Mouse (Mus musculus): Measurements from ENCODE around the gene Scube1.

Gene Scube1

DNA sequence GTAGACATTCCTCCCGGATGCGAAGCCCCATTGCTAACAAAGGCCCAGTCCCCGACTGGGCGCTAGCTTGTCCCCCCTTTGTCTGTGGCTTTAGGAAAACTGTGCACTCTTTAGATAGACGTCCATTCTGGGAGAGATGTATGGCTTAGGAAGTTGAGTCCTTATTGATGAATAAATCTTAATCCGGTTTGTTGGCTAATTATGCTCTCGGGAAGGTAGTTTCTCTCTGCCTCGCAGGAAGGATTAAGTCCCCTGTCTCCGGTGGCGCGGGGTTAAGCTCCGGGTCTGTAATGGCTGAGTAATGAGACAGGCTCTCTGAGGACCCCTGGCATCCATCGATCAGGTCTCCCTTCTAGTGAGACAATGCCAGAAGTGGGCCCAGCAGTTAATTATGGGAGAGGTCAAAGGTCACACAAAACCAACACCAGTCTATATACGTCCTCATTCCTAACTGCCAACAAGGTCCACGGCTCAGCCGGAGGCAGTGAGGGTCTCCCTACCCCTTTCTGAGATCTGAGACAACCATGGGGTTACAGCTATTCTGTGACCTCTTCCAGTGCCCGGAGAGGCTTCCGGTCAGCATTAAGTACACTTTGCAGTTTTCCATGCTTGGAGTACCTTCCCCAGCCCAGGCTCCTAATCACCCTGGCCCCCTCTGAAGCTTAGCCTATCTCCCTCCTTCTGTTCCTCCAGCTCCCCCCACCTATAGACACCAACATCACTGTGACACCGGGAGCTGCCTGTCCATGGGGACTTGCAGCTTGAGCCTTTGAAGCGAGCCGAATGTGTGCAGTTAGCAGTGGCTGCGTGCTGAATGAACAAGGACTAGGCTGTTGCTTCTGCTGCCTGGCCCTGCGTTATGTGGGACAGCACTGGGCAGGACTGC lies 14.7 kb downstream of the Scube1 start:
- DNase-seq: no peak

DNA sequence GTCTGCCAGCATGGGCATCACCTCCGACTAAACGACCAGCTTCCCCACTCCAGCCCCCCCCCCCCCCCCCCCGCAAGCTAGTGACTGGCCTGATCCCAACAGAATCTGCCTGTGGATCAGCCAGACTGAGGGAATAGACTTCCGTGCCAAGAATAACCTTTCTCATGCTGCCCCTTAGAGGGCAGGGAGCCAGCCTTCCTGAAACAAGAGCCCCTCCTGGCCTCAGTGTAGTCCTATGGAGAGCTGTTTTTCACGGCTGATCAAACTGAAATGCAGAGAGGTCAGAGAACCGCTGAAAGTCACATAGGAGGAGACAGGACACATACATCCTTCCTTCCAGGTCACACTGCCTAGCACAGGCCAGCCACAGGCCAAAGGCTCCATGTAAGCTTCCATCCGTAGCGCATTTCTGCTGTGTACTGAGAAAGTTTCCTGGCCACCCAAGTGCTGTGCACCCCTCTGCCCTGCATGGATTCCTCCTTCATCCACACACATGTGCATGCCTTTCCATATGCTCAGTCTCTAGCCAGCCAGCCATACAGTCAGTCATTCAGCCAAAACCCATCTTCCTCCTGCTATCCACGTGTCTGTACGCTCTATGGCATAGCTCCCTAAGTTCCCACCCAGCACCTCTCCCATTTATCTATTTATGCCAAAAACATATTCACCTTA lies 18.2 kb downstream of the Scube1 start:
- DNase-seq: peak in 1 of 2 experiments; percentile 43

DNA sequence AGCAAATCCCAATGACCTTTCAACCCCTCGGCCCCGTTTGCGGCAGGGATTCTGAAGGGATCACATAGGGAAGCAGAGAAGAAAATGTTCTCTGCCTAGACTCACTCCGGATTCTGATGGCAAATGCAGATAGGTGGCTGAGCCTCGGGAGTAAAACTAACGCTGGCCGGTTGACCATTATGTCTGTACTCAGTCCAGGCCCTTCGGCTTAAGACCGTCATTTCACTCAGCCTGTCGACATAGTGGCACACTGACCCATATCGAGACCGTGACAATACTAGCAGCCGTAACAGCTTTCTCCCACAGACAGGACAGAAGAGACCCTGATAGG lies 24.3 kb downstream of the Scube1 start:
- DNase-seq: no peak

DNA sequence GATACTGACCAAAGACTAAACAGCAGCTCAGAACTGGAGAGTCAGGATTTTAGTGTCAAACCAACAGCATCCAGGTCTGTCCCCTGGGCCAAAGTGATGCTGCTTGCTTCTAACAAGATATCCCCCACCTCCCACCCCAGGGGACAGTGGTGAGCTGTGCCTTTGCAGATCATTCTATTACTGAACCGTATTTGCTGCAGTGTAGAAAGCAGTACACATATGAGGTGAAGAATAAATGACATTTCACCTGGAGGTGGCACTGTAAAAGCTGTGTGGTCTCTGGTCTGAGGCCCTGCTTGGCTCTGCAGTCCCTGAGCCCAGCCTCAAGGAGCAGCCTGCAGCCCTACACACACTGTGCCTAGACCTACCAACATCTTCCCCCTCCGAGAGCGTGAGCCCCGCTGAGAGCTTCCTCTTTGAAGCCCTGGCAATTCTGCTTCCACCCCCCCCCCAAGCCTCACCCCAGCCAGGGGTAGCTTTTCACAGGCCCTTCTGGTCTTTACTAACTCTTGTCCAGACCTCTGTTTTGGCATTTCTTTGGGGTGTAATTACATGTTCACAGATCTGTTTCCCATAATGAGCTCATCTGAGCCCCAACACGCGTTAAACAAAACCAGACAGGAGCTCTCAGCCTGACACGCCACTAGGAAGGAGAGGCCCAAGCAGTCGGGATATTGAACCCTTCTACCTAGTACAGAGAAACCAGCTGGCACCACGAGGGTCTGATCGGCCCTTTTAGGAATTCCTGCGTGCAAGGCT lies 24.8 kb downstream of the Scube1 start:
- no peak for DNase-seq

DNA sequence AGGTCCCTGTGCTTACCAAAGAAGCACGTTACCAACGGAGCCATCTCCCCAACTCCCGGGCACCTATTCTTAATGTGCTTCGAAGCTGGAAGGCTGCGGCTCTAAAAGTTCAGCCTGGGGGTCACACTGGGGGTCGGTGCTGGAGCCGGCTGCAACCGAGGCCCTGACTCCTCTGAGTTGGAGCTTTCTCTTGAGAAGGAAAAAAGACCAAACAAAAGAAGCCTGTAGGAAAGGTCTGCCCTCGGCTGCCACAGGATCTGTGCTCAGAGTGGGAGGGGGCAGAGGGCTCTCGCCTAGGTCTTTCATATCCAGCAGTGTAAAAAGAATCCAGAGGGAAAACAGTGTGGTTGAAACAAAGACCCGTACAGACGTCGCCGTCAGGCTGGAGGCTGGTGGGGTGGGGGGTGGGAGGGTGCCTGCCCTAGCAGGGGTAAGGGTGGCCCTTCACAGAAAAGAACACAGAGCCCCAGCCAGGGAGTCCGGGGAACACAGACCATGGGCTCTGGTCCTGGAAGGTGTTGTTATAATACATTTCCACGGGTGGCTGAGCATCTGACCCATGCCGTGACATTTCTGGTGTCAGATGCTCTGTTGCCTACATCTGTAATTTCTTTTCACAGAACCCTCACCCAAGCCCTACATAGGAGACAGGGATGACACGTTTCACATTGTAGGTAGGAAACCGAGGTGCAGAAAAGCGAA lies 25.5 kb downstream of the Scube1 start:
- DNase-seq: no peak

DNA sequence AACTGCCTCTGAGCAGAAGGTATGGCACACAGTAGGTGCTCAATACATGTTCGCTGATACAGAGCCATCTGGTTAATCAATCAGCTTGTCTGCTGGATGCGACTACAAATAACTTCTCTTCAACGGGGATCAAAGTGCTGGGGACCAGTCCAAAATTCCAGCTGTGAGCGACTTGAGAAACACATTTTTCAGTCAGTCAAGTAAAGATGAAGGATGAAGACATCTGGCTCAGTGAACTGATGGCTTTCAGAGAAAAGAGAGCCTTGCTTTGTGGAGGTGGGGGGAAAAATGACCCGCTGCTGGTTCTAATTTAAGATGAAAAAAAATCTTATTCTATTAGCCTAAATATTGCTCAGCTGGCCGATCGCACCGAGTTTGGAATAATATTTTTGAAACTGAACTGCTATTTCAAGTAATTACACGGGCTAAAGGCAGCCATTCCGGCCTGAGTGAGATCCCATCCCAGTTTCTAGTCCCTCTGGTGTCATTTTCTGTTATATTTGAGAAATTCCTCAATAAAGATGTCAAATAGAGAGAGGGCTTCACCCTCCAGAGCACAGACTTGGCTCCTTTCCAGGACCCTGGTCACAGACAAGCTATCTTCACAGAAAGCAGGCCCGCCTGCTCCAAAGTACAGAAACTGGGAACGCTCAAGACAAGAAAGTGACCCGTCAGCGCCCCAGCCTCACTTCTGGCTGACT lies 28.0 kb downstream of the Scube1 start:
- peak; percentile 72 to 77 for DNase-seq

DNA sequence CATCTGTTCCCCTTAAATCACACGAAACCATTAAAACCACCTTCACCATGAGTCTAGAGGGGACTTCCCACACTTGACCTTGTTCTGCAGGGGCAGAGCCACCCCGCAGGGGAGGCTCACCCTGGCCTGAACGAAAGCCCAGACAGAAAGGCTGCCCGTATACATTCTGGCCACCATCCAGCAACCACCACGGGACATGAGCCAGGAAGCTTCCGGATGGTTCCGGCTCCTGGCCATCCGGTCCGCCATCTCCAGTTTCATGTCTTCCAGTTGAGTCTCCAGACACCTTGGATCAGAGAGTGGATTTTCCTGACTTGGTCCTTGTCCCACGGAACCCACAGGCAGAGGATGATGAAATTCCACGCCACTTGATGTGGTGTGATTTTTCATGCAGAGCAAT lies 29.7 kb downstream of the Scube1 start:
- DNase-seq: peak in 1 of 2 experiments; percentile 37

DNA sequence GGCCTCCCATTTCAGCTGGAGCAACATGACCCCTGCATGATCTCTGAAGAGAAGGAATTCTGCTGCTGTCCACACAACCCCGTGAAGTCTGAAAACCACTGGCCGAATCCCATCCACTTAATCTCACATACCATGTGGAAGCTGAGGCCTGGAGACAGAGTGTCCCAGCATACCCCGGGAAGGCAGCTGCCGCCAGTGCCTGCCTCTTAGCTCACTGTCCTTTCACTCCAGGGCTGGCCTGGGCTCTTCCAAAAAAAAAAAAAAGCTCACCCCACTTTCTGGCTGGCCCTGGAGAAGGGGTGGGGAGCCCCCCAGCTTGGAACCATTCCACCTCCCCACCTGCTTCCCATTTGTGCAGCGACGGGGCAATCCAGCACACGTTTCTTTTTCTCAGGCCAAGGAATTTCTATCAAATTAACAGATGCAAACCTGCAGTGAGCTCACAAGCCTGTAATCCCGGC lies 32.9 kb downstream of the Scube1 start:
- peak; percentile 19 to 39 for DNase-seq

DNA sequence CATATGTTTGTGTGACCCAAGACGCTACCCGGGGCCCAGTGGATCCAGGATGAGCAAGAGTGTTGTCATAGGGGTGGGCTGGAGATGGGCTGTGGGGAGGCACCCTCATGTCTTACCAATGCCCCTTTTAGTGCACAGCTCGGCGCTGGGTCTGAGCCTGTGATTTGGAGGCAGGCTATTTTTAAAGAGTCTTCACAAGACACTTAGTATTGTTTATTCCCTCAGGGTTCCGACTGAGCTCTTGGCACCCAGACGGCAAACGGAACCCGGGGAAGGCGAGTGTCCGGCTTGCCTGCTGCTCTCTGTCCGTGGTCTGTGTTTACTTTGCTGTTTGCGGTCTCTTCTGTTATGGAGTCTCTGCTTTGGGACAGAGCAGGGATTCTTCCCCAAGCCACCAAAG lies 34.9 kb downstream of the Scube1 start:
- DNase-seq: no peak

DNA sequence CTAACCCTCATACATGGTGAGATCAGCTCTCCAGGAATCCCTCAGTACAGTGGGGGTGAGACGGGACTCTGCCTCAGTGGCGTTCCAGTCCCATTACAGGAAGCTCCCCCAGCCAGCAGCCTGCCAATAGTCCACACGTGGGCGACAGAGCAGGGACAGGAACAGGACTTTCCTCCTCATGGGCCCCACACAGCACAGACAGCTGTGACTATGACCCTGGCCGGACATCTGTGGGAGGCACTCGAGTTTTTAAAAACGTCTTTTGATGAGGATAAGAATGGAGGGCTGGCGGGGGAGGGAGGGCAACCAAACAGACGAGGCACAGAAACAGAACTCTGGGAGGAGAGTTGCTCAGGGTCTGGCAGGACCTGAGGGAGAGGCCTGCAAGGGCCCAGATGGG lies 38.2 kb downstream of the Scube1 start:
- peak; percentile 44 to 62 for DNase-seq

DNA sequence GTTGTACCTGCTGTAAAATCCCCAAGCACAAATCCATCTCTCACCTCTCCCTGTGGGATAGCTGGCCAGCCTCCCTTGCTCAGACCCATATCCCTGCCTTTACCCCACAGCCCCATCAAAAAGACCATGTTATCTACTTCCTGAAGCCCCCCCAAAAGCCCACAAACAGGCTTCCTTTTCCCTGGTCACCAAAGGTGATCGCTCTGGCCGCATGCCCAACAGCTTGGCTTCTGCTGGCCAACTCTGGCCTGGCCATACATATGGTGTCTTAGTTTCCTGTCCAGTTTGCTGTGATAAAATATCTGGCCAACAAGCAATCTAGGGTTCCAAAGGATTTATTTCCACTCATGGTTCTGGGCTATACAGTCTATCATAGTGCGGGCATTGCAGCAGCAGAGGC lies 38.9 kb downstream of the Scube1 start:
- no peak for DNase-seq

DNA sequence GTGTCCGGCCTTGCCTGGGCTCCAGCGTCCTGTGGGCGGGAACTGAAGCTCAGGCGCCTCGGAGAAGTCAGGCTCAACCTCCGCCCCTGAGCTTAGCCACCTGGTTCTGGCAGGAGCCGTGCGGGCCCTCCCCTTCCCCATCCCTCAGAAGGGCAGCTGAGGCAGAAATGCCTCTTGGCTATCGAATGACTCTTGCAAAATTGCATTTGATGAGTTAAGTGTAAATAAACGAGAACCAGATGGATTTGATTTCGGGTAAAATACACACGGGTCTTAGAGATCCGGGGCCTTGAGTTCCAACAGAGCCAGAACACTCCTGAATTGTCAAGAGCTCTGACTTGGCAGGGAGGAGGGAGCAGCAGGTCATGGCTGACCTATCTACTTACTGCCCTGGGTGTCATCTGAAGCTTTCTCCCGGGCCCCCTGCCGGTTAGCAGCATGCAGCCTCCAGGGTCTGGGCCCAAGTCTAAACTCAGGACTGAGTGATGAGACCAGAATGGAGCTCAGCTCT lies 41.7 kb downstream of the Scube1 start:
- peak in 1 of 2 experiments; percentile 38 for DNase-seq

DNA sequence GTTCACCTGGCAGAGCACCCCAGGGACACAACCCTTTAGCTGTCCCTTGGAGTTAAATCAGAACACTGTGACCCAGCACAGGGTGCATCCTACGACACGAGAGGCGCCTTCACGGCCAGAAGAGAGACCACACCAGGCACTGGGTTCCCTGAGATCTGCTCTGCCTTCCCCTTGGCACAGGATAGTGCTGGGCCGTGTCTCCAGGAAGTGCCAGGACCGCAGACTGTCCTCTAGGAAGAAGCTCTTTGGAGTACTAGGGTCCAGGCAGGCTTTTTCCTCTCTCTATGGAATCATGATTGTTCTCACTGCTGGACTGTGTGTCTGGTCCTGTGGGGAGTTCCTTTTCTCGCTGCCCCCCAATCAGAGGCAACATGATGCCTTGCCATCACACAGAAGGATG lies 44.5 kb downstream of the Scube1 start:
- DNase-seq: no peak

DNA sequence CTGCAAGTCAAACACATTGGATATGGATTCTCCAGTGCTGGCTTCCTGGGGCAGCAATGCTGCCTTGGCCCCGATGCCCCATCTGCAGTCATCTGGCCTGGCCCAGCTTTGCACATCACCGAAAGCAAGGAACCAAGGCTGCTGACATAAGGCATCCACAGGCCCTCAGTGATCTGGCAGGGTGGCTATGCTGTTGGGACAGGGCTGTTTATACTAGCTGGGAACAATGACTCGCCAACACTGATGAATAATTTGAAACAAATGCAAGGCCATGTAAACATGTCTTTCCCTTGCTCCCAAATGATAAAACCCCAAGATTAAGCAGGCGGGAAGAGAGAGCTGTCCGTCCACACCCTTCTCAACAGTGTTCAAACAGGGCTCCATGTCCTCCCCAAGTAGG lies 45.1 kb downstream of the Scube1 start:
- no peak for DNase-seq

DNA sequence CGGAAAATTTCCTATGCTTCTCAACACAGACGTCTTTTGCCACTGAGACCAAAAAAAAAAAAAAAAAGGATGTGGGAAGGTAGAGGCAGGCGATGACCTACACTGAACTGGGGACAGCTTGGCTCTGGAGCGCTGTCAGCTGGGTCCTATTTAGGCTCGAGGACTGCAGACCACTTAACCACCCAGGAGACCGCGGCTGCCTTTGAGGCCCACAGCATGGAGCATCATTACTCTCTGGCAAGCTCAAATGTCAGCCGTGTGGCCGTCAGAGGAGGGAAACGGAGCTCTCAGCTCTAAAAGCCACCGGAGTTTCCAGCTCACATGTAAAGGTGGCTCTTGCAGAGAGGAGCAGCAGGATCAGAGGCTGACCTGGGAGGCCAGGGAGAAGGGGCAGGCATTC lies 46.2 kb downstream of the Scube1 start:
- DNase-seq: no peak

DNA sequence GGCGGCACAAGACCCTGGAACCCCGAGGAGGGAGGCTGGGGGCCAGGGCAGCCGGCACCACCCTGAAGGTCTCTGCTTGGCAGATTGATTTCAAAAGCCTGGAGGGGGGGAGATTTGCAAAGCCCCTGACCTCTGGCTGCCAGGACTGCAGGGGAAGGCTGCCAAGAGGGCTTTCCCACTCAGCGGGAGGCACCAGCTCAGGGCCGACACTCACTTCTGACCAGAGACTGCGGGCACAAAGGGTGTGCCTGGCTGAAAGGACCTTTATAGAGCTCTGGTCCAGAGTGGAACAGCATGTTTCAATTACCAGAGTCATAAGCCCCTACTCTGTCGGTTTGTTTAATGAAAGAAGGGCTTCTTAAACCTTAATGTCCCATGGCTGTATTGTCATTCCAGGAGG lies 46.7 kb downstream of the Scube1 start:
- no peak for DNase-seq

DNA sequence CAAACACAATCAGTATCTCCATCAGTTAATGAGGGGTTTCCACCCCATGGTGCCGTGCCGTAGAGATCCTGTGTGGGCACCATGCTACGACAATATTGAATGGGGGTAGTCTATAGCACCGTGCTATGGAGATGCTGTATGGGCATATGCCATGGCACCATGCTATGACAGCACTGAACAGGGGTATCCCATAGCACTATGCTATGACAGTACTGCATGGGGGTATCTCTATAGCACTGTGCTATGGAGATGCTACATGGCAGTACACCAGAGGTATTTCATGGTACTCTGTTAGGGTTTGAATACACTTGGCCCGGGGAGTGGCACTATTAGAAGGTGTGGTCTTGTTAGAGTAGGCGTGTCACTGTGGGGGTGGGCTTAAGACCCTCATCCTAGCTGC lies 47.7 kb downstream of the Scube1 start:
- DNase-seq: no peak

DNA sequence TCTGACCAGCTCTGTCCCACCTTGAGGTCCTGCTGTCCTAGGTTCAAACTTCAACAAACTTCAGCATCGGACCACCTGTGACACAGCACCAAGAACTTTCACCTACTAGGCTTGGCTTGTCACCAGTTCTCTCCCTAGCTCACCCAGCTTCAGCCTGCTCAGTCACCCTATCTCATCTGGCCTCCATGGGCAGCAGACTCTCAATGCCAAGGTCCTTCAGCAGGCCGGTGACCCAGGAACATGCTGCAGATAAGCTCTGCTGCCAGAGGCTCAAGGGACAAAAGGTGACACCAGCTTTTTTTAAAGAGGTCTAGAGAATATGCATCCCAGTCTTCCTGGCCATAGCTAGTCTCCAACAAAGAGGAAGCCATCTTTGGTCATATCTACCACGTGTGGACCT lies 48.5 kb downstream of the Scube1 start:
- no peak for DNase-seq

DNA sequence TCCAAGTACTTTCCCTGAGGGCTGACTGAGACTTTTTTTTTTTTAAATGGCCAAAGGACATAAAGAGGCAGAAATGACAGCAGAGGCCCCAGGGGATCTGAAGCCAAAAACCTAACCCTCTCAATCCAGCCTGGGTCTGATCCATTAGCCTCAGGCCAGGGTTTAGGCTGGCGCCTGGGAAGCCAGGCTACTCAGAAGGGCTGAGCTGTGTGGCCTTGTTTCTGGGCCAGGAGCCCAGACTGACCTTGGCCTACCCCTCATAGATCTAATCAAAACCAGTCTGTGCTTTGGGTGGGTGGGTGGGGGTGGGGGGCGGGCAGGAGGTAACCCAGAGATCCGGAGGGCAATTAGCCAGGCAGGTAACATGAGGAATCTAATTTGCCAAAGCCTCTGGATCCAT lies 51.2 kb downstream of the Scube1 start:
- DNase-seq: no peak

DNA sequence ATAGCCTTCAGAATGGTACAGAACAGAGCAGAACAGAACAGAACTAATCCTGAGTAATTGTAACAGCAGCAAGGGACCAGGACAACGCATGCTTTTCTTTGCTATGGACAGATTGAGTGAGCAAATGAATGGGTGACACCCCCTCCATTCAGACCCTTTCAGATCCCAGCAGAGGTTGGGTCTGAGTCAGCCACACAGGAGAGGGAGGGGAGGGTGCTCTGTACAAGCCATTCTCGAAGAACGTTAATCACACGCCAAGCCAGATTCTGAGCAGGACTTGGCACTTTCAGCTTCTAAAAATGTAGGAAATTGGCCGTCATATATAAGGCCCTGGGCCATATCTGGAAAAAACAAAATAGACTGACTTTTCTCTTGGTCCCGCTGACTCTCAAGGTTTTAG lies 57.3 kb downstream of the Scube1 start:
- no peak for DNase-seq

DNA sequence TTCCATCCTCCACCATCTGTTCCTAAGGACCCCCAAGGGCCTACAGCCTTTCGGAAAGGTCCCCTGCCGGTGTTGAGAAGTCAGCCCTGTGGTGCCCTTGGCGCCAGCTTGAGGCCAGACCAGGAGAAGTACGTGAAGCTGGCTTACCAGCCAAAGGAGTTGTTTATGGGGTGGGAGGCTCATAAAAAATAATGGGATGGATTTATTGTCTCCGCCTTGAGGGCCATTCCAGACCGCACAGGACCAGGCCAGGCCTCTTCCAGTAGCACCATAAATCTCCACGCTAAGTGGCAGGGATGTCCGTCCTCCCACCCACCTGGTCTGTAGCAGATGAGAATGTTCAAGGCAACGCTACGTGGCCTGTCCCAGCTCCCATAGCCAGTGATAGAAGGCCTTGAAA lies 58.4 kb downstream of the Scube1 start:
- peak in 1 of 2 experiments; percentile 45 for DNase-seq

DNA sequence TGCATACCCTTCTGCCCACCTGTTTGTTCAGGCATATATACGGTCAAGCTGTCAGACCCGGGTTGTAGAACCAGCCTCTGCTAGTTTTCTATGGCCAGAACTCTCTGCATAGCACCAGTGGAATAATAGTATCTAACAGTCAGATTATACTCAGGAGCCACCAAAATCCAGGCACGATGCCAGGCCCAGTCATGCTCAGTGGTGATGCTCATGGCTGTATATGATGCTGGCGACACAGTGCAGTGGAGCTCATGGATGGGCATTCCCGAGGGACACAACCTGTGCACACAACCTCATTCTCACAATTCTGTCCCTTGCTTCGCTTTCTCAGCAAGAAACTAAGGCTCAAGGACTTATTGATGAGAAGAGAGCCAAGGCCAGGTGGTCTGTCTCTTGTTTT lies 58.8 kb downstream of the Scube1 start:
- peak; percentile 38 to 53 for DNase-seq

Measured in kidney, postnatal 4 days (tissue).